Comparison of ENCODE assay signal across 8 mouse cellular contexts in the genomic region with DNA sequence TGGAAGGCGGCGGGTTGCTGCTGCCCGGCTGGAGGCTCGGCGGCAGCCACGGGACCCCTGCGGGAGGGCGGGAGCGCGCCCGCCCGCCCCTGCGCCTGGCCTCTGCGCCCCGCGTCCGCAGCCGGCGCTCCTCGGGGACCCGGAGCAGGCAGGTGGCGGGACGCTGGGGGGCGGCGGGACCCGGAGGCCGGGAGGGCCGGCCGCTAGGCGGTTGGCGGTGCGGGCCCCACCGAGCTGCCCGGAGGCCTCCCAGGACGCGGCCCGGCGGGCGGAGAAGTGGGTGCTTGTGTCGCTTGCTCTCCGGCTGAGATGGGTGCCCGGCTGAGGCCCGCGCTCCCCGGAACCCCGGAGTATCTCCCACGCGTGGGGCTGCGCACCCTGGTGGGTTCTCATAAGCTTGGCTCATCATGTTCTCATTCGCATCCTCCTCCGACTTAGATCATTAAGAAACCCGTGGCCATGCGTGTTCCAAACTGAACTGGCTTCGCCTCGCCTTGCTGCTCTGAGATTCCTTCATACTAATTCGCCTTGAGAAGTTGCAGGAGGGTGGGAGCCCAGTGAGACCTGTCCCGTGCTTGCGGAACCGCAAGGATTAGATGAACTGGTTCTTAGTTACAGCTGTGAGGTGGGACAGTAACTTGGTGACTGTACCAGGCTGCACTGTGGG. TPM values are rescaled to one million over a fixed set of nuclear protein-coding genes. Genes with fewer than 3 reads are reported as not detected.
DNase-seq lines count a peak whose midpoint lies in the region; ATAC-seq and TF ChIP-seq lines count a peak whose summit lies in the region.
"Had no signal": no experiment of that assay in that cellular context is flagged by ENCODE, and none has a peak within 500 bp of the region (broad histone marks: within the 10 kb centered on the region; RNA-seq: fewer than 3 reads in every experiment).

No protein-coding gene starts in this region.

- H3K9ac ChIP-seq in kidney, embryonic 14.5 days (ENCODE audit: low read depth, low read length) = peak overlapping the region; percentile 79
- H3K9ac ChIP-seq in limb, embryonic 14.5 days (ENCODE audit: low read depth, low read length, severe bottlenecking) = peak overlapping the region; percentile 84
- H3K9ac ChIP-seq in neural tube, embryonic 11.5 days (ENCODE audit: low read length) = peak overlapping the region; percentile 84

- WGBS in kidney, embryonic 14.5 days = under 1% methylated on average over 32 of the region's 59 CpGs
- WGBS in limb, embryonic 14.5 days = 1% methylated on average over 20 of the region's 59 CpGs
- 1% methylated on average over 45 of the region's 59 CpGs for WGBS in neural tube, embryonic 11.5 days

- peaks cover 11% of the 10 kb centered on the region; the same call in 1 of the 2 replicates for H3K27me3 ChIP-seq in kidney, embryonic 14.5 days (ENCODE audit: control insufficient read depth, insufficient read depth, low read length)
- H3K27me3 ChIP-seq in limb, embryonic 14.5 days (ENCODE audit: control insufficient read depth, insufficient read depth, low read length) = no peaks in the 10 kb centered on the region
- no peaks in the 10 kb centered on the region for H3K27me3 ChIP-seq in neural tube, embryonic 11.5 days (ENCODE audit: control insufficient read depth, insufficient read depth, low read length)

- peak overlapping the region; percentile 91 for H3K27ac ChIP-seq in gastrocnemius, adult 2 months
- no peak overlapping the region for H3K27ac ChIP-seq in kidney, embryonic 14.5 days (ENCODE audit: low read depth, low read length)
- H3K27ac ChIP-seq in limb, embryonic 14.5 days (replicated peaks; ENCODE audit: low read depth, low read length) = no peak overlapping the region
- no peak overlapping the region for H3K27ac ChIP-seq in neural tube, embryonic 11.5 days (ENCODE audit: low read depth, low read length)

- peak; percentile 77 for ATAC-seq in kidney, embryonic 14.5 days (ENCODE audit: low FRiP score, low TSS enrichment)
- ATAC-seq in limb, embryonic 14.5 days (ENCODE audit: low FRiP score, low read depth) = peak; percentile 27; the same call in 1 of the 2 replicates
- ATAC-seq in neural tube, embryonic 11.5 days (ENCODE audit: insufficient read depth, low FRiP score, low TSS enrichment) = peak; percentile 72

- peaks cover 10% of the 10 kb centered on the region; the same call in 1 of the 2 replicates for H3K9me3 ChIP-seq in kidney, embryonic 14.5 days (ENCODE audit: control insufficient read depth, low read length)
- H3K9me3 ChIP-seq in limb, embryonic 14.5 days (ENCODE audit: control insufficient read depth, low read length) = peaks cover 10% of the 10 kb centered on the region
- H3K9me3 ChIP-seq in neural tube, embryonic 11.5 days (ENCODE audit: control insufficient read depth, low read length) = no peaks in the 10 kb centered on the region

- DNase-seq in Muller cell, postnatal 12 days (ENCODE audit: inconsistent ontology term) = peak; percentile 60
- peak; percentile 74 for DNase-seq in brain, adult 2 months (ENCODE audit: low read depth, low spot score)
- peak; percentile 68 for DNase-seq in gastrocnemius, adult 2 months
- no peak for DNase-seq in limb, embryonic 14.5 days (ENCODE audit: low spot score)
- DNase-seq in neural tube, embryonic 11.5 days (ENCODE audit: low spot score) = peak; percentile 54
- DNase-seq in B cell, adult 2 months = no peak

- H3K4me2 ChIP-seq in kidney, embryonic 14.5 days (replicated peaks; ENCODE audit: low read depth, low read length) = peak overlapping the region; percentile 91
- H3K4me2 ChIP-seq in limb, embryonic 14.5 days (replicated peaks; ENCODE audit: low read depth, low read length, severe bottlenecking) = peak overlapping the region; percentile 91
- H3K4me2 ChIP-seq in neural tube, embryonic 11.5 days (ENCODE audit: low read depth) = peak overlapping the region; percentile 83

- no peak for TF ChIP-seq POLR2A in limb, embryonic 14.5 days (IDR thresholded peaks at IDR 0.05; ENCODE audit: borderline replicate concordance, extremely low read depth, insufficient read depth, insufficient read length)

- no peaks in the 10 kb centered on the region for H3K36me3 ChIP-seq in kidney, embryonic 14.5 days (ENCODE audit: control insufficient read depth, insufficient read depth, low read length)
- no peaks in the 10 kb centered on the region for H3K36me3 ChIP-seq in limb, embryonic 14.5 days (ENCODE audit: control insufficient read depth, insufficient read depth, low read length)
- no peaks in the 10 kb centered on the region for H3K36me3 ChIP-seq in neural tube, embryonic 11.5 days (ENCODE audit: control insufficient read depth, insufficient read depth, low read length)

- no peaks in the 10 kb centered on the region for H3K4me1 ChIP-seq in kidney, embryonic 14.5 days (ENCODE audit: control insufficient read depth, insufficient read depth, low read length)
- H3K4me1 ChIP-seq in limb, embryonic 14.5 days (ENCODE audit: control insufficient read depth, insufficient read depth, low read length) = 0 out of 2 replicates have a peak, but pooled peaks cover 11% of the 10 kb centered on the region
- H3K4me1 ChIP-seq in neural tube, embryonic 11.5 days (ENCODE audit: control insufficient read depth, insufficient read depth, low read length) = 0 out of 2 replicates have a peak, but pooled peaks cover 3% of the 10 kb centered on the region

- intact Hi-C loops in gastrocnemius, adult 2 months (cut with DNase I) = loop anchor here (2.0 to 5.0 kb wide), 3 partner anchors 50 to 121 kb away; no protein-coding TSS in a partner anchor

- TF ChIP-seq CTCF in gastrocnemius, adult 2 months (IDR thresholded peaks at IDR 0.05) = peak; percentile 11; the same call in 1 of the 2 replicates

- H3K4me3 ChIP-seq in gastrocnemius, adult 2 months = peak overlapping the region; percentile 83
- H3K4me3 ChIP-seq in kidney, embryonic 14.5 days (ENCODE audit: low read length) = peak overlapping the region; percentile 72
- H3K4me3 ChIP-seq in limb, embryonic 14.5 days (replicated peaks; ENCODE audit: low read length) = peak overlapping the region; percentile 76
- peak overlapping the region; percentile 85 for H3K4me3 ChIP-seq in neural tube, embryonic 11.5 days (ENCODE audit: low read depth, low read length)

RNA-seq across cellular contexts. Expression of gene Clip4, which starts 14.6 kb away (rescaled TPM):
- 100 to 1,000 TPM; 104 to 183 TPM for total RNA-seq in gastrocnemius, adult 2 months (2021)
- 6.7 and 7.4 TPM in 2 replicates for polyA plus RNA-seq in kidney, embryonic 14.5 days (2014; fragmentation: Nextera tagmentation; extraction: Ambion mirVana)
- 12.2 and 14.7 TPM in 2 replicates for polyA plus RNA-seq in limb, embryonic 14.5 days (2012; rRNA removed)
- 8.9 and 9.0 TPM in 2 replicates for polyA plus RNA-seq in limb, embryonic 14.5 days (2014; fragmentation: Nextera tagmentation; extraction: Ambion mirVana)
- polyA plus RNA-seq in neural tube, embryonic 11.5 days (2014; fragmentation: Nextera tagmentation; extraction: Ambion mirVana) = 5.9 and 6.7 TPM in 2 replicates
- total RNA-seq: common myeloid progenitor, adult 5-6 weeks had no signal

RNA-seq across cellular contexts. Expression of gene Pcare, which starts 30.1 kb away (rescaled TPM):
- total RNA-seq in gastrocnemius, adult 2 months (2021) = not detected
- not detected in 2 replicates for polyA plus RNA-seq in kidney, embryonic 14.5 days (2014; fragmentation: Nextera tagmentation; extraction: Ambion mirVana)
- polyA plus RNA-seq in limb, embryonic 14.5 days (2012; rRNA removed) = 0.01 TPM in 1 of 2 replicates, not detected in the other
- 0.06 TPM in 1 of 2 replicates, not detected in the other for polyA plus RNA-seq in limb, embryonic 14.5 days (2014; fragmentation: Nextera tagmentation; extraction: Ambion mirVana)
- polyA plus RNA-seq in neural tube, embryonic 11.5 days (2014; fragmentation: Nextera tagmentation; extraction: Ambion mirVana) = not detected in 2 replicates
- total RNA-seq: common myeloid progenitor, adult 5-6 weeks had no signal

Comparison
In these comparisons a context has a peak if more than half of its experiments do, and no peak if none do; other contexts are left out.
1. DNase-seq: peak in Muller cell, postnatal 12 days (single experiment), brain, adult 2 months (single experiment), gastrocnemius, adult 2 months (single experiment) and neural tube, embryonic 11.5 days (single experiment); none in limb, embryonic 14.5 days (single experiment) and B cell, adult 2 months (0 of 2).
2. ATAC-seq: peak in every context shown above with its lines; median percentile 77 in kidney, embryonic 14.5 days; 72 in neural tube, embryonic 11.5 days; 27 in limb, embryonic 14.5 days.
3. Peak in every context shown above with its lines, with median percentiles within 50 percentile points of each other: H3K4me3 ChIP-seq, H3K4me2 ChIP-seq and H3K9ac ChIP-seq.